Mouse (Mus musculus) layer of hippocampus, postnatal 36 days (tissue): Measurements from ENCODE around the gene Mrm2. TPM values are rescaled to one million over a fixed set of nuclear protein-coding genes. Genes with fewer than 3 reads are reported as not detected.

Experiments used
- total RNA-seq, 2 experiments: library from RNA; stranded (reverse); gene quantifications; 2 replicates each; pipeline ENCODE4 v1.2.3; 2021

Gene Mrm2
- total RNA-seq, 2 experiments from 2014 or later, result 9.6 to 9.9 TPM

Other genes with a start within 250 kb of the Mrm2 start
- 10 to 100 TPM; 15.2 to 16.3 TPM for gene Mad1l1, start 10.3 kb downstream of the Mrm2 start, total RNA-seq
- 1 to 10 TPM; 4.0 to 5.6 TPM for gene Nudt1, start 10.2 kb downstream of the Mrm2 start, total RNA-seq
- gene Snx8, start 57.4 kb upstream of the Mrm2 start, total RNA-seq, result 10 to 100 TPM; 11.4 to 11.6 TPM
- gene Eif3b, start 87.4 kb upstream of the Mrm2 start, total RNA-seq, result 10 to 100 TPM; 89.9 to 95.7 TPM
- not detected for gene Gm4869, start 113.7 kb upstream of the Mrm2 start, total RNA-seq
- 10 to 100 TPM; 18.9 to 19.2 TPM for gene Chst12, start 173.7 kb upstream of the Mrm2 start, total RNA-seq
- under 1 TPM in 1 of 2 experiments, not detected in 1; 0.62 TPM for gene Grifin, start 233.2 kb upstream of the Mrm2 start, total RNA-seq